Mouse (Mus musculus) right cerebral cortex, adult 18-20 months (tissue): ENCODE results near the gene Plod1.
A peak's percentile ranks its signal among the peaks of the same experiment; 100 is the strongest.

ENCODE experiments used
- DNase-seq: peaks from one replicate; pipeline ENCODE4 v3.0.0; 2022; ENCODE audit warnings: mixed read lengths

Gene Plod1

DNA sequence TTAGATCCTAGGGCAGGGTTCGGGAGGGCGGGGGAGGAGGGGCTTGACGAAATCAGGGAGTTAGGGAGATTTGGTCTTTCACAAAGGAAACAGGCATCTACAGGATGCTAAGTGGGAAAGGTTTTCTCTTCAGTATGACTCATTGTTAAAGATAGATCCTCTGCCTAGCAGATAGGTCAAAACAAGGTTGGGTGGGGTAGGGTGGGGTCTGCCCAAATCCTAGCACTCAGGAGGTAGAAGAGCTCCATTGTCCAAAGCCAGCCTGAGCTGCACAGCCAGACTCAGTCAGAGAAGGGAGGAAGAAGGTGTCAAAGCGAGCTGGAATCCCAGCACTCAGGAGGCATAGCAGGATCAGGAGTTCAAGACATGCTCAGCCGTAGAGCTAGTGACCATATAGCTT lies 919 bp upstream of the Plod1 start:
- DNase-seq, result no peak

GRCm38 (mm10) chr4:147937021-147937420 lies 454 bp upstream of the Plod1 start:
- DNase-seq, result no peak

- no peak for DNase-seq
Observed at GRCm38 (mm10) chr4:147935904-147936303, 663 bp downstream of the Plod1 start.

DNA sequence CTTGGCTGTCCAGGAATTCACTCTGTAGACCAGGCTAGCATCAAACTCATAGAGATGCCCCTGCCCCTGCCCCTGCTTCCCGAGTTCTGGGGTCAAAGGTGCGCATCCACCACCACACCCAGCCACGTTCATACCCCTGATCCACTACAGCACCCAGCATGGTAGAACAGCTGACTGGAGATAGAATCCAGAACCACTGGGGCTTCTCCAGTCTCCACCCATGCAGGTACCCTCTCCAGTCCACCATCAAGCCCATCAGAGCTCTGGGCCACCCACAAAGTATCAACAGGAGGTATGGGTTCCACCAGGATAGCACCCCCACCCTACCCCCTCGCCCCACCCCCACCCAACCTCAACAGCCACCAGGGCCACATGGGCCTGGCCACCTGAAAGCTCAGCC lies 2.0 kb downstream of the Plod1 start:
- DNase-seq, result no peak

DNA sequence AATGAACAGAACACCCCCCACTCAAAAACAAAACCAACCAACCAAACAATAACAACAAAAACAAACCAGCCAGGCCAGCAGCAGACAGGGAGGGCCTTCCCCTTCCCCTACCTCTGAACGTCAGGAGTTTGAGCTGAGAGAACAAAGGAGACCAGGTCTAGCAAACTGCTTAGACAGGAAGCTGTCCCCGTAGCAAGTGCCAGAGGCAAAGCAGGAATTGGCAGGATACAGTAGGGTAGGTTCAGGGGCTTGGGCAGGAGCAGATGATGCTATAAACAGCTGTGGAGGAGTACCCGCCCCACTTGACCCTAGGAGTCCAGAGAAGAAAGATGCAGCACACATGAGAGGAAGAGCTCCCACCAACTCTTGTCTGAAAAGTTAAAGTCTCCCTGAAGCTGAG lies 2.4 kb downstream of the Plod1 start:
- no peak for DNase-seq

DNA sequence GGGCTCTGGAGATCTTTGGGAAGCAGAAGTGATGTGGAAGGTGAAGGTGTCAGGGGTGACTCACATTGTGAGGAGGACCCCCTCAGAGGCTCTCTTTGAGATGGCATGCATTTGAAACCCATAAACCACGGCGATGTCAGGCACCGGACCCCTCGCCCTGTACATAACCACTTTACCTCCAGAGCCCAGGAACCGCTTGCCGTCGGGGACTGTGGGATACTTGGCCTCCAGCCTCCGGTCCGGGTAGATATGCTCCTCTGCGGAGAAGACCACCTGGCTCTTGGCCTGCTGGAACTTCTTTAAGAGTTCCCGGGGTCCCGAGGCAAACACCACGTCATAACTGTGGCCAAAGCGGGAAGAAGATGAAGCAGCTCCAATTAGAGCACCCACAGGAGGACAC lies 5.6 kb downstream of the Plod1 start:
- no peak for DNase-seq

DNA sequence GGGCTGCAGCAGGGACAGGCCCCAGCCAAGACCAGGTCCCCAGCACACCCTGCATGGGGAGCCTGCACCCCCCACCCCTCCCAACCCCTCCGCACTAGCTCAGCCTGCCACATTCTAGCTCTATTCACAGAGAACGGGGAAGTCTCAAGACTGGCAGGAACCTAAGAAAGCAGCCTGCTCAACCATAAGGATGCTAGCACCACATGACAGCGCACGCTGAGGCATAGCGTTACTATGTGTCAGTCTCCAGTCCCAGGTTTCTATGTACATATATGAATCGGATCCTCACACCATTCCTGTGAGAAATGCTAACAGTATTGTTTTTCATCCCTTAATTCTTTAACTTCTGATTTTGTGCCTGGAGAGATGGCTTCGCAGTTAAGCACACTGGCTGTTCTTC lies 8.0 kb downstream of the Plod1 start:
- no peak for DNase-seq

DNA sequence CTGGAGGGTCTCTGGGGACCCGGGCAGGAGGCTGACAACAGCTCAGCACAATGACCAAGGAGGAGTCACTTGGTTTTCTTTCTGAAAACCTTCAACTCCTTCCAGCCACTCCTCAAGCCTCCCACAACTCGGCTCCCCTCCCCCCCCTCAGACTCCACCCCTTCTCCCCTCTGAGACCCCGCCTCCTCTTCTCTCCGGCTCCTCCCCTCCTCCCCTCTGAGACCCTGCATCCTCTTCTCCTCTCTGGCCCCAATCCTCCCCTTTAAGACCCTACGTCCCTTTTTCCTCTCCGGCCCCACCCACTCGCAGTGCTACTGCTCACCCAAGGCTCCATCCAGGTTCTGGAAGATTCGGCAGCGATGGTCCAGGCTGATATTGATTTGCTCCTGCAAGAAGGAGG lies 8.4 kb downstream of the Plod1 start:
- DNase-seq, result no peak

DNA sequence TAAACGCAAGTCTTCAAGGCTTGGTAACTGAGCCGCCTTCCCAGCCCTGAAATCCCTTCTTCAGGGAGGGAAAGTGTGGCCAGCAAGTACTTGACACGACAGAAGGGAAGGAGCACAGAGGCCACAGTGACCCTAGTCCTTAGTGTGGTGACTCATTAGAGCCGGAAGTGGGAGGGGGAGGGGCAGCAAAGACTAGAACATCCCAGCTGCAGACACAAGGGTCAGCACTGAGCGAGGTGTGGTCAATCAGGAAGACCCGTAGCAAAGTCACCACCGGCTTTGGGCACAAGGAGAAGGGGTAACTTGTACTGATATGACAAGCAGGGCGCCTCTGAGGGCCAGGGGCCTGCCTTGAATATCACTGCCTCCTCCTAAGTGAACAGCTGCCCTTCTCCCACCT lies 8.9 kb downstream of the Plod1 start:
- DNase-seq, result no peak

DNA sequence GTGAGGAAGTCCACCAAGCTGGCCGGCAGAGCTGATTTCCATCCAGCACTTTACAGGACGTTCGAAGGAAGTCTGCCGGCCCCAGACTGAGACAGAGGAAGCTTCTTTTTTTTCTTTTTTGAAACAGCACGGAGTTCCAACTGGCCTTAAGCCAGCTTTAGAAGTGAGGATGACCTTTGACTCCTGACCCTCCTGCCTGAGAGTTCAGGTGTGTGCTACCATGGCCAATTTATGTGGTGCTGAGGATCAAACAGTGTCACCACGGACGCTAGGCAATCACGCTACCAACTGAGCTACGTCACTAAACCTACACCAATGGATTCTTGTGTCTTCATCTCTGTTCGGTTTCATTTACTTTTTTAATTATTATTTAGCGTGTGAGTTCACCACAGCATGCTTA lies 14.2 kb downstream of the Plod1 start:
- DNase-seq, result no peak

DNA sequence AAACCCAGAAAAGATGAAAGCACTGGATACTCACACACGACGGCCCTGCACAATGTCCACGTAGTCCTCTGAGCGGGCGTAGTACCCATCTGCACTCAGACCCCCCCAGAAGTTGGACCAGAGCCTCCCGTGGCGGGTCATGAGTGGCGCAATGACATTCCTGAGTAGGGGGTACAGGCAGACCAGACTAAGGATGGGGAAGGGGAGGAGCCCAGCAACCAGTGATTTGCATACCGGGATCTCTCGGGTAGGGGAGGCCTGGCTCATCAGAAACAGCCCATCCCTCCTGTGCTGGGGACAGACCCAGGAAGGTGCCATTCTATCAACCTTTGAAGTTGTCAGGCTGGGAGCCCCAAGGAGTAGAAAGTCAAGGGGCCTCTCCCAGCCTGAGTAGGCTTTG lies 15.6 kb downstream of the Plod1 start:
- no peak for DNase-seq

- DNase-seq, result no peak
Observed at GRCm38 (mm10) chr4:147918459-147919121, 18.0 kb downstream of the Plod1 start.

GRCm38 (mm10) chr4:147909486-147909885 lies 27.1 kb downstream of the Plod1 start:
- DNase-seq, result no peak

GRCm38 (mm10) chr4:147906230-147906629 lies 30.3 kb downstream of the Plod1 start:
- no peak for DNase-seq

GRCm38 (mm10) chr4:147905090-147905659 lies 31.4 kb downstream of the Plod1 start:
- no peak for DNase-seq

DNA sequence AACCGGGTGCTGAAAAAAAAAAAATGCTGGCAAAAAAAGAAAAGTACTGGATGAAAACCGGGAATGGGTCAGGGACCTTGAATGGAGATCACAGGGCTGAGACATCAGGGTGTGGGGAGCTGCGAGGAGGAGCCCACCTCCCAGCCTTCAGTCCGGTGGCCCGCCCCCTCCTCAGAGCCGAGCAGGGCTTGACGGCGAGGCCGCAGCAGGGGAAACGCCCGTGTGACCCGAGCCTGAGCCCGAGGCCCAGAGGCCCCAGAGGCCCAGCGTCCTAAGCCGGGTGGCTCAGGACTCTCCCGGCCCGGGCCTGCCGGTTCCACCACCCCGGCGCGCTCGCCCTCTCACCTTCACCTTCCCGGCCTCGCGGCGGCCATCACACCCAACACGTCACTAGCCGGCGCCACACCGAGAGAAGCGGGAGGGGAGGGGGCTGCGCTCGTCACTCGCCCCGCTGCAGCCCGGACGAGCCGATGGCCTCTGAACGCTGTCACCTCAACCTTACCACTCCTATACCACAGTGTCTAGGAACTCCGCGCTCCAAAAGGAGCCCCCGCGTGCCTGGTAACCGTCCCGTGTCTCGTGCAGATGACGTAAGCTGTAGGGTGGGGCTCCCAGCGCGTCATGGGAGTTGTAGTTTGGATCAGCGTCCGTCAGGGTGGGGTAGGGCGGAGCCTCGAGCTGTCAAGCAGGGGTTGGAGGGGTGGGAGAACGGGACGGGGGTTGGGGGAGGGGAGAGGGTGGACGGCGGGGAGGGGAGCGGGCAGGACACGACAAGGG lies 32.1 kb downstream of the Plod1 start, which contains the start of gene Mfn2:
Mfn2 (minus strand) TSS at position 392 of the 777 bp plus-strand sequence.
- peak; percentile 91 for DNase-seq

DNA sequence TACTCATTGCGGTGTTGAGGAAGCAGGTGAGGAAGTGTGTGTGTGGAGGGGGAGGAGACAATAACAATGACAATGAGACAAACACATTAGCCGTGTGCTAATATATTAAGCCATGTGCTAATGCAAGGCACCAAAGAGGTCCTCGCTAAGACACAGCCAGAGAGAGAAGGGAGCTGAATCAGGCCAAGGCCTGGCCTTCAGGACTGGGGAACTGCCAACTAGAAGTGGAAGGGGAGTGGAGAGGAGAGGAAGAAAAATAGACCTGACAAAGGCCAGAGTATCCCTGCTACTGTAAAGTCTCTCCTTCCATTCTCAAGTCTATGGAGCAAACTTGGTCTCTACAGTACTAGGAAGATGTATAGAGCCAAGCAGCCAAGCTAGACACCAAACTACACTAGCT lies 33.0 kb downstream of the Plod1 start:
- DNase-seq, result no peak

DNA sequence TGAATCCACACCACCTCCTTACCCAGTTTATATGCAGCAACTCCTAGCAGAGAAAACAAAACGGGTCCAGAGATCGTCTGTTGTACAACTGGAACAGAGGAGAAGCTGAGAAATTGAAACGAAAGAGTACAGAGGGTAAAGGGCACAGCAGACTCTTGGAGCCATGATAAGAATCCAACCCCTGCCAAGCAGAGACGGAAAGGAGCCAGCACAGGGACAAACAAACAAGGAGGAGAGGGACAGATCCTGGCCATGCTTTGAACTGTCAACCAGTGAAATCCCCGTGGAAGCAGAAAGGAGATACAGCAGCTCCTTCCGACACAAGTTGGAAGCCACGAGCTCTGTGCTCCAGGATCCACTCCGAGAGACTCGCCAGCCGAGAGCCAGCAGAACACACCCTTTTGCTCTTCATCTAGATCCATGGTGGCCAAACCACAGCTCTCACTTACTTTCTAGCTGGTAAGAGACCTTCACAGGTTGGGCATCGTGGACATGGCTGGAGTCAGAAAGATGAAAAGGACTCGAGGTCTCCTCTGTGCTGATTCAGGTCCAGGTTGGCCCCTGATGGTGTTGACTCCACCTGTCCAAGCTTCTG lies 33.6 kb downstream of the Plod1 start:
- DNase-seq, result no peak

DNA sequence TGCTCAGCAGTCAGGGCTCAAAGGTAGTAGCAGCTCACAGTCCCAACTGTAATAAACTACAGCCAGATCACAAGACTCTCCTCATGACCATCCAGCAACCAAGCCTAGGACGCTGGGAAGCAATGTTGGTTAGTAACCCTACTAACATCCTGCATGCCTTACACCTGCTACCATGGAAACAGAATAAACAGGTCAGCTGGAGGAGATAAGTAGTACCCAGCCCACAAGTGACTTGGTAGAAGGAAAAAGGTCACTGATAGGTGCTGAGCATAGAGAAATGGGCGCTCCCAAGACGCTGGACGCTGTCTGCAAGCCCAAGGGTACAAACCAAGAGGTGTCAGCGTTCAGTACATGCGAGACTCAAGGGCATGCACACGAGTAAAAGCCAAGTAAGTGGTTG lies 36.1 kb downstream of the Plod1 start:
- no peak for DNase-seq

- DNase-seq, result no peak
Observed at GRCm38 (mm10) chr4:147897348-147897747, 39.2 kb downstream of the Plod1 start.

DNA sequence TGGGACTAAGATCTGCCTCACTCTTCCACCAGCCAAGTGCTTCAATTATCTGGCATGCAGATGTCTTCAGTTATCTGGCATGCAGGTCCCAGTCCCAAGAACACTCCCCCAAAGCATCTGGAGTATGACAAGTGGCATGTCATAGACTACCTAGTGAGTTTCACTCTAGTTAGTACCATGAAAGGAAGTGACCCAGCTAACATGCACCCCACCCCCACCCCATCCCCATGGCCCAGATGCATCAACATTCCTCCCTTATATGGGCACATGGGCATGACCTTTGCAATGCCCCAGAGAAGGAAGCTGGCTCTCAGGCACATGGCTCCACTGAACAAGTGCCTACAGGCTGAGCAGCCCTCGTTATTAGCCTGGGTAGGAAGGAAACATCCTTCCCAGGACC lies 40.2 kb downstream of the Plod1 start:
- DNase-seq, result no peak

DNA sequence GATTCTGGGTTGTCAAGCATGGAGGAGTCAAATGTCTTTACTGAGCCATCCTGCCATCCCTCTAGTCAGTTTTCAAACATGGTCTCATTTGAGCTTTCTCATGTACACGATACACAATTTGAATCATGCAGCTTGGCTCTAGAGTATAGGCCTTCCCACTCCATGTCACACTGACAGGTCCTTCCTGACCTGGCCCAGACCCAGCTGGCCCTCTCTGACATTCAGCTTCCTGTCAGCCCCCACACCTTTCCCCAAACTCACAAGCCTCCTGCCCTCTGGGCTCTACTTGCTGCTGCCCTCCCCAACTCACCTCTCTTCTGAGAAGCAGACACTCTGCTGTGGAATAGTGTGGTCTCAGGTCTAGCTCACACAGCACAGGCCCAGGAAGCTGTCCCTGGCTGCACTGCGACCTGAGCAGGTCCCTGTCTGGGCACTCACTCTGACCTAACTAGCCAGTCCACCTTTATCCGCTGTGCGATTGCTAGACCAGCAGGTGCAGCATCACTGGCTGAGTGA lies 40.7 kb downstream of the Plod1 start:
- no peak for DNase-seq

- DNase-seq, result no peak
Observed at GRCm38 (mm10) chr4:147890341-147890740, 46.2 kb downstream of the Plod1 start.

- DNase-seq, result no peak
Observed at GRCm38 (mm10) chr4:147888237-147888636, 48.3 kb downstream of the Plod1 start.
